ENCODE assay signal across 8 mouse cellular contexts in genomic region chr9:44287401-44288075, GRCm38 (mm10). TPM values are rescaled to one million over a fixed set of nuclear protein-coding genes. Genes with fewer than 3 reads are reported as not detected.
DNase-seq lines count a peak whose midpoint lies in the region; ATAC-seq and TF ChIP-seq lines count a peak whose summit lies in the region.

No protein-coding gene starts in this region.

- peak; percentile 66 to 85 for DNase-seq in adrenal gland, adult (ENCODE audit: inconsistent age in 2 of 2, low spot score in 1 of 2)
- DNase-seq in adrenal gland, postnatal 4 days (ENCODE audit: low spot score in 2 of 2): no peak
- DNase-seq in ovary, postnatal 36 days (ENCODE audit: low spot score): peak; percentile 52
- DNase-seq in ovary, postnatal 14 days (ENCODE audit: low spot score): no peak
- no peak for DNase-seq in limb, embryonic 14.5 days (ENCODE audit: low spot score)
- DNase-seq in thymus, adult 18-20 months: no peak

- H3K4me3 ChIP-seq in forebrain, embryonic 12.5 days (replicated peaks): peak overlapping the region; percentile 77
- peak overlapping the region; percentile 63 for H3K4me3 ChIP-seq in limb, embryonic 14.5 days (replicated peaks; ENCODE audit: low read length)
- no peak overlapping the region for H3K4me3 ChIP-seq in myocyte

- TF ChIP-seq POLR2A in limb, embryonic 14.5 days (IDR thresholded peaks at IDR 0.05; ENCODE audit: borderline replicate concordance, extremely low read depth, insufficient read depth, insufficient read length): no peak
- TF ChIP-seq POLR2A in myocyte (IDR thresholded peaks at IDR 0.05; ENCODE audit: insufficient read length, low read depth): no peak

- H3K79me2 ChIP-seq in myocyte (ENCODE audit: control insufficient read depth, insufficient read depth): no peaks in the 10 kb centered on the region

- WGBS in forebrain, embryonic 12.5 days: under 1% methylated on average over 47 of the region's 47 CpGs
- WGBS in limb, embryonic 14.5 days: under 1% methylated on average over 34 of the region's 47 CpGs

- peaks cover 13% of the 10 kb centered on the region for H3K36me3 ChIP-seq in forebrain, embryonic 12.5 days (replicated peaks)
- peaks cover 15% of the 10 kb centered on the region for H3K36me3 ChIP-seq in limb, embryonic 14.5 days (ENCODE audit: control insufficient read depth, insufficient read depth, low read length)
- H3K36me3 ChIP-seq in myocyte (ENCODE audit: control insufficient read depth, insufficient read depth): peaks cover 24% of the 10 kb centered on the region

- H3K9me3 ChIP-seq in forebrain, embryonic 12.5 days: no peaks in the 10 kb centered on the region
- no peaks in the 10 kb centered on the region for H3K9me3 ChIP-seq in limb, embryonic 14.5 days (ENCODE audit: control insufficient read depth, low read length)

- peaks cover 31% of the 10 kb centered on the region for H3K4me1 ChIP-seq in forebrain, embryonic 12.5 days
- peaks cover 11% of the 10 kb centered on the region for H3K4me1 ChIP-seq in limb, embryonic 14.5 days (ENCODE audit: control insufficient read depth, insufficient read depth, low read length)

- peak; percentile 70 for ATAC-seq in forebrain, embryonic 12.5 days (ENCODE audit: low FRiP score)
- peak; percentile 44 for ATAC-seq in limb, embryonic 14.5 days (ENCODE audit: low FRiP score, low read depth)

- no peak overlapping the region for H3ac ChIP-seq in myocyte (ENCODE audit: control insufficient read depth, insufficient read length)

- peaks cover 6% of the 10 kb centered on the region; the same call in 1 of the 2 replicates for H3K27me3 ChIP-seq in forebrain, embryonic 12.5 days
- H3K27me3 ChIP-seq in limb, embryonic 14.5 days (ENCODE audit: control insufficient read depth, insufficient read depth, low read length): no peaks in the 10 kb centered on the region
- no peaks in the 10 kb centered on the region for H3K27me3 ChIP-seq in myocyte (ENCODE audit: control insufficient read depth, insufficient read depth, insufficient read length)

- H3K9ac ChIP-seq in forebrain, embryonic 12.5 days: peak overlapping the region; percentile 88
- peak overlapping the region; percentile 76 for H3K9ac ChIP-seq in limb, embryonic 14.5 days (ENCODE audit: low read depth, low read length, severe bottlenecking)

- peak overlapping the region; percentile 63 for H3K27ac ChIP-seq in forebrain, embryonic 12.5 days
- no peak overlapping the region for H3K27ac ChIP-seq in limb, embryonic 14.5 days (replicated peaks; ENCODE audit: low read depth, low read length)

- peak overlapping the region; percentile 96 for H3K4me2 ChIP-seq in forebrain, embryonic 12.5 days
- H3K4me2 ChIP-seq in limb, embryonic 14.5 days (replicated peaks; ENCODE audit: low read depth, low read length, severe bottlenecking): peak overlapping the region; percentile 84
- H3K4me2 ChIP-seq in myocyte (ENCODE audit: low read depth): no peak overlapping the region

TF ChIP-seq in myocyte, 11 proteins besides CTCF, POLR2A, EP300 and RAD21:
- TF ChIP-seq CEBPB (IDR thresholded peaks at IDR 0.05; ENCODE audit: insufficient read depth, poor library complexity, severe bottlenecking) (no peak), POLR2AphosphoS2 (IDR thresholded peaks at IDR 0.05; ENCODE audit: insufficient read length, low read depth) (peak; percentile 19)

RNA-seq across cellular contexts. Expression of gene Abcg4, which starts 0.9 kb away (rescaled TPM):
- 10 to 100 TPM; 38.1 to 57.0 TPM for total RNA-seq in adrenal gland, postnatal 4 days (2021)
- polyA plus RNA-seq in forebrain, embryonic 12.5 days (2016; fragmentation: Nextera tagmentation; extraction: Ambion mirVana): 10.1 and 12.4 TPM in 2 replicates
- polyA plus RNA-seq in limb, embryonic 14.5 days (2012; rRNA removed): 20.8 and 35.7 TPM in 2 replicates
- 4.8 and 5.0 TPM in 2 replicates for polyA plus RNA-seq in limb, embryonic 14.5 days (2014; fragmentation: Nextera tagmentation; extraction: Ambion mirVana)
- polyA plus RNA-seq in myocyte (2012; fragmentation: generic; extraction: Trizol): 0.10 TPM

RNA-seq across cellular contexts. Expression of gene Hinfp, which starts 17.9 kb away (rescaled TPM):
- total RNA-seq in adrenal gland, postnatal 4 days (2021): 10 to 100 TPM; 33.4 to 34.5 TPM
- polyA plus RNA-seq in forebrain, embryonic 12.5 days (2016; fragmentation: Nextera tagmentation; extraction: Ambion mirVana): 34.6 and 35.5 TPM in 2 replicates
- polyA plus RNA-seq in limb, embryonic 14.5 days (2012; rRNA removed): 39.4 and 46.7 TPM in 2 replicates
- 18.0 and 22.0 TPM in 2 replicates for polyA plus RNA-seq in limb, embryonic 14.5 days (2014; fragmentation: Nextera tagmentation; extraction: Ambion mirVana)
- polyA plus RNA-seq in myocyte (2012; fragmentation: generic; extraction: Trizol): 6.5 TPM

RNA-seq across cellular contexts. Expression of gene Nlrx1, which starts 19.1 kb away (rescaled TPM):
- total RNA-seq in adrenal gland, postnatal 4 days (2021): 10 to 100 TPM; 31.8 to 35.5 TPM
- 4.6 and 5.2 TPM in 2 replicates for polyA plus RNA-seq in forebrain, embryonic 12.5 days (2016; fragmentation: Nextera tagmentation; extraction: Ambion mirVana)
- polyA plus RNA-seq in limb, embryonic 14.5 days (2012; rRNA removed): 8.6 and 10.5 TPM in 2 replicates
- polyA plus RNA-seq in limb, embryonic 14.5 days (2014; fragmentation: Nextera tagmentation; extraction: Ambion mirVana): 12.6 and 13.5 TPM in 2 replicates
- 7.2 TPM for polyA plus RNA-seq in myocyte (2012; fragmentation: generic; extraction: Trizol)

RNA-seq across cellular contexts. Expression of gene C2cd2l, which starts 32.5 kb away (rescaled TPM):
- 10 to 100 TPM; 28.9 to 31.8 TPM for total RNA-seq in adrenal gland, postnatal 4 days (2021)
- 16.5 and 16.9 TPM in 2 replicates for polyA plus RNA-seq in forebrain, embryonic 12.5 days (2016; fragmentation: Nextera tagmentation; extraction: Ambion mirVana)
- 19.6 and 23.1 TPM in 2 replicates for polyA plus RNA-seq in limb, embryonic 14.5 days (2012; rRNA removed)
- 7.5 and 8.0 TPM in 2 replicates for polyA plus RNA-seq in limb, embryonic 14.5 days (2014; fragmentation: Nextera tagmentation; extraction: Ambion mirVana)
- polyA plus RNA-seq in myocyte (2012; fragmentation: generic; extraction: Trizol): 18.1 TPM

RNA-seq across cellular contexts. Expression of gene Pdzd3, which starts 36.3 kb away (rescaled TPM):
- 1 to 10 TPM in 1 of 2 experiments, under 1 TPM in 1; 0.82 to 2.9 TPM for total RNA-seq in adrenal gland, postnatal 4 days (2021)
- 0.23 and 0.31 TPM in 2 replicates for polyA plus RNA-seq in forebrain, embryonic 12.5 days (2016; fragmentation: Nextera tagmentation; extraction: Ambion mirVana)
- 0.13 and 0.15 TPM in 2 replicates for polyA plus RNA-seq in limb, embryonic 14.5 days (2012; rRNA removed)
- polyA plus RNA-seq in limb, embryonic 14.5 days (2014; fragmentation: Nextera tagmentation; extraction: Ambion mirVana): not detected in 2 replicates
- 0.02 TPM for polyA plus RNA-seq in myocyte (2012; fragmentation: generic; extraction: Trizol)

Comparison
In these comparisons a context has a peak if more than half of its experiments do, and no peak if none do; other contexts are left out.
1. DNase-seq: peak in adrenal gland, adult (2 of 2) and ovary, postnatal 36 days (single experiment); none in adrenal gland, postnatal 4 days (0 of 2), ovary, postnatal 14 days (single experiment), limb, embryonic 14.5 days (single experiment) and thymus, adult 18-20 months (0 of 2).